Mouse (Mus musculus) liver (tissue): Measurements from ENCODE around the gene Elovl6.

Experiments used
- DNase-seq: peaks from one replicate; pipeline ENCODE4 v3.0.0-alpha.2; 2020; ENCODE audit warnings: mixed read lengths

The Elovl6 gene

DNA sequence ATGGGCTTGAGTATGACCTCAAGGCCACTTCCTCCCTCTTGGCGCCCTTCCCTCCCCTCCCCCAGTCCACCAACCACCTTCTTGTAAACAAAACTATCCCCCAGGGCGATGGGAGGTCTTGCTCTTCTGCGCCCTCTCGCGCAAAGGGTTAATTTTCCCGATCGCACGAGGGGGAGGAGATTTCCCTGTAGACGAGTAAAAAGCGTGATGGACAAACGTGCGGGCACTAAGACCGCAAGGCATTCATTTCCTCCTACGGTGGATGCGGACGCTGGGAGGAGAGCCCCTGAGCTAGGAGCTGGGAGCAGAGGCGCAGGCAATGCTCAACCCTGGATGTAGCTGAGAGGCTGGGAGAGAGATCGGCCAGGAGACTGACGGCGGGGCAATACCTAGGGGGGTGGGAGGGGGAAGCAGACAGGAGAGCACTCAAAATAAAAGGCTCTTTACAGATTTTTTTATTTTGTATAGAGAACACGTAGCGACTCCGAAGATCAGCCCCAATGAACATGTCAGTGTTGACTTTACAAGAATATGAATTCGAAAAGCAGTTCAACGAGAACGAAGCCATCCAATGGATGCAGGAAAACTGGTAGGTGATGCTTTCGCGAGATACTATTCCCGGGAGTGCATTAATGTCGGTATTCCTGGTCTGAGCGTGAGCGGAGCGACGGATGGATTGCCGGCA, at the start of gene Elovl6:
Gene Elovl6 (plus strand): TSS at position 176 of the 685 bp plus-strand sequence.
- peak; percentile 70 for DNase-seq

DNA sequence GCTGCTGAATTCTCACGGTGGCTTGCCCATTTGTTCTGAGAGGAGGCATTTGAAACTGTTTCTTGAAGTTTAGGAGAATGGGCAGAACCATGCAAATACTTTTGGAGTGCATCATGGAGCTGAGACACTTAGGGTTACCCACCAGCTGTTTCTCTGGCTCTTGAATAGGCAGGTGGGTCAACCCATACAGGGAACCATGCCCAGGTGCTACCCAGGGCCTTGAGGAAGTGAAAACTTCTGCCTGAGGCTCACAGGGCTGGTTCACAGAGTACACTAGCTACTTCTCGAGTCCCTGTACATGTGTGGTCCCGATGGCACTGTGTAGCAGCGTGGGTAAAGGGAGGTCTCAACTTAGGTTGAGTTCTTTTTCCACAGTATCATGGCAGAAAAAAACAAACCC, 43.4 kb upstream of the Elovl6 start:
- DNase-seq, result no peak

DNA sequence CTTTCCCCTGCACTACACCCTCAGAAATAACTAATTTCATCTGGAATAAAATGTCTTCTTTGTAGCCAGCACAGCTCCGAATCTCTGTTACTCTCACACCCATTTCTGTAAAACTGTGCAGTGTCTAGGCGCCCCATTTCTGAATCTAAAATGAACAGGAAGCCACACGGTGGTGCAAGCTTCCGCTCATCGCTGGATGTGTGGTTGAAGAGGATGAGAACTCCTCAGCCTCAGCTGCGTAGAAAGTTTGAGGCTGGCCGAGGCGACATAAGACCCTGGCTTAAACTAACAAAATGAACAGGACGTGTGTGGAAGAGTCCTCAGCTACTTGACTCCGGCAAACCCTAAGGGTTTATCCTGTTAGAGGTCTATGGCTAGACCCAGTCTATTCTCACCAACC, 38.0 kb upstream of the Elovl6 start:
- DNase-seq, result peak; percentile 14

DNA sequence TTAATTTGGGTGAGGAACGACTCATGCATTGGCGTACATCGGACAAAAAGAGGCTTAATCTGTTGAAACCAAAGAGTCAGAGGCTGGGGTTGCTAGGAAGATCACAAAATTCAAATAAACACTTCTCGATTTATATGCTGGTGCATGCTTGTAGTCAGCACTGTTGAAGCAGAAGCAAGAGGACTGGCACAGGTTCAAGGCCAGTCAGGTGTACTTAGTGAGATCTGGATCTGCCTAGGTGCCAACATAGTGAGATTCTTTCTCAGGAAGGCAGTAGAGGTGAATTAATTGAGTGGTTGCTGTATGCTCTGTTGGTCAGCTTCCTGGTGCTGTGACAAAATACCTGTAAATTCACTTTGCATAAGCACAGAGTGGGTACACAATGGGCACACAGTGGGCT, 37.4 kb upstream of the Elovl6 start:
- no peak for DNase-seq

DNA sequence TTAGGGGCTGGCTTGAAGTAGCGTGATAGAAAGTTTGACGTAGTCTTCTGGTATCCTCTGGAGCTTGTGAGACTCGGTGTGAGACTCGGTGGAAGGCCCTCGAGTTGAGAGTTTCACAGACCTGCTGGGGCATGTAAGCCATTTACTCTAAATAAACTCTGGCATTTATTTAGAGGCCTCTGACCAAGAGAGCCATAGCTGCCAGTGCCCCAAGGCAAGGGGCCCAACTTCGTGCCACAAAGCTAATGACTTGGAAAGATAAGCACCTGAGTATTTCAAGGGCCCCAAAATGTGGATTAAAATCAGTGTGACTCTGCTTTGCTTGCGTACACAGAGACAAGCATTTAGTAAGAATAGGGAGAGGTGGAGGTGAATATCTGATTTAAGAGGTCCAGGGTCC, 28.4 kb upstream of the Elovl6 start:
- DNase-seq, result no peak

DNA sequence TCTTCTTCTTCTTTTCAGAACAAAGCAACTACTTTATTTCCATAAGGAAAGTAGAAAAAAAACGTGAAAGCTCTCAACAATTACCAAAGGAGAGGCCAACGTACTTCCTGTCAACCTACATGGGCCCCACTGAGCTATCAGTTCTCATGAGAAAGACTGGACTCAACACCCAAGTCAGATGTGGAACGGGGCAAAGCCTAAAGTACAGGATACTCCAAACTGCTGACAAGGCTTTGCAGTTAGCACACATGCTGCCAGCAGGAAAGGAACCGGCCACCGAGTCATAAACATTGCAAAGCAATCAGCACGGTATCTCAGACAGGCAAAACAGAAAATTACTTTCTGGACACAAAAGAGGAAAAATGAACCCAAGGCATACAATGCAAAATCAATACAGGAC, 27.2 kb upstream of the Elovl6 start:
- DNase-seq, result no peak

DNA sequence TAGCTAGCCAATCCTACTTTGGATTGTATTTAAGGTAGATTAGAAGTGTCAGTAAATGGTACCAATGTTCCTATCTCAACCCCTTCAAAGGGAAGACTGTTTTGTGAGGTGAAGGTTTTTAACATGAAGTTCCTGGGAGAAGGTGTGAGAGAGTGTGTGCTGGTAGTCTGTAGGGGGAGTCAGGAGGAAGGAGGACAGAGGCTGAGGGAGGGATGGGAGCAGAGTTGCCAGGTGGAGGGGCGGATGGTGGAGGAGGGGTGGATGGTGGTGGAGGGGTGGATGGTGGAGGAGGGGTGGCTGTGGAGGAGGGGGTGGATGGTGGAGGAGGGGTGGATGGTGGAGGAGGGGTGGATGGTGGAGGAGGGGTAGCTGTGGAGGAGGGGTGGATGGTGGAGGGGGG, 24.4 kb upstream of the Elovl6 start:
- no peak for DNase-seq

DNA sequence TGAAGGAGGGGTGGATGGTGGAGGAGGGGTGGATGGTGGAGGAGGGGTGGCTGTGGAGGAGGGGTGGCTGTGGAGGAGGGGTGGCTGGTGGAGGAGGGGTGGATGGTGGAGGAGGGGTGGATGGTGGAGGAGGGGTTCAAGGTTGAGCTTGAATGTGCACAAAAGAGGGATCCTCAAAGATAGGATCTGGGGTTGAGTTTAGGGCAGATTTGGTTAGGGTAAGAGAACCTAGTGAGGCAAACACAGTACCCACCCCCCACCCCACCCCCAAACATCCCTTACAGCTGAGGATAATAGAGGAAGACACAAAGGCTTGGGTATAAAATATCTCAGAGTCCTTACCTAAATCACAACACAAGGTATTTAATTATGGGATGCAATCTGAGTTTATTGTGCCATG, 23.6 kb upstream of the Elovl6 start:
- no peak for DNase-seq

DNA sequence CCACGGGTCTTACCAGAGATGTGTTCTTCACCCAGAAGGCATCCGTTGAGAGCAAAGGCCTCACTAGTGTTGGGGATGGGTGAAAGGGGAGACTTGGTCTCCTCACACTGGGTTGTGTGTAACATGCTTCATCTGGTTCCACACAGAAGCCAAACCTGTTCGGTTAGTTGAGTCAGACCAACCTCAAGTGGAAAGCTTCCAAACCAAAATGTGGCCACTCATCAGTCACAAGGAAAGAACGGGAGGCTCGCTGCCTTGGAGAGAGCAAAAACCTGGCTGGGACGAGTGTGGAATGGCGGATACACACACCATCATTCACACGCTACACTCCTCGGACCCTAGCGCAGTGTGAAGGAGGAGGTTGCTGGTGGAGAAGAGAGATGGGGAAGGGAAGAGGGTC, 22.4 kb upstream of the Elovl6 start:
- DNase-seq, result no peak

DNA sequence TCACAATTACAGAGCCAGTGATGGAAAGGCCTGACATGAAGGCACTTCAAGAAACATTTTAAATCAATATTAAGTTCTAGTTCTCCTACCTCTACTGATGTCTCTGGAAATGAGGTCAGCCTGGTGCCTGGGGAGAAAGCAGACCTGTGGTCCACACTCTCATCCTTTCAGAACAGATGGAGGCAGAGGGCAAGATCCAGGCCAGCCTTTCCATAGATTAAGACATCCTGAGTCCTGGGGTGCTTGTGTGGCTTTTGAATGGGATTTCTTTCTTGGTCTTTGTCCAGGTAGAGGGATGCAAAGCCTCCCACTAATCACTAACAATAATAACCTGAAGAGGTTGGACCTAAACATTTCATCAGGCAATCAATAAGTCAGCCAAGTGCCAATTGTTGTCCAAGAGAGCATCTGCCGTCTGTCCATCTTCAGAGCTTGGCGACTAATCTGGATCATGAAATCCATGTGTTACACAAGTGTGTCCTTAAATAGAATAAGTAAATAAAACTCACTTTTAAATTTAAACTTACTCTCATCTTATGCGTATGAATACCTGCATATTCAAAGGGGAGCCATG, 16.2 kb upstream of the Elovl6 start:
- DNase-seq, result no peak

DNA sequence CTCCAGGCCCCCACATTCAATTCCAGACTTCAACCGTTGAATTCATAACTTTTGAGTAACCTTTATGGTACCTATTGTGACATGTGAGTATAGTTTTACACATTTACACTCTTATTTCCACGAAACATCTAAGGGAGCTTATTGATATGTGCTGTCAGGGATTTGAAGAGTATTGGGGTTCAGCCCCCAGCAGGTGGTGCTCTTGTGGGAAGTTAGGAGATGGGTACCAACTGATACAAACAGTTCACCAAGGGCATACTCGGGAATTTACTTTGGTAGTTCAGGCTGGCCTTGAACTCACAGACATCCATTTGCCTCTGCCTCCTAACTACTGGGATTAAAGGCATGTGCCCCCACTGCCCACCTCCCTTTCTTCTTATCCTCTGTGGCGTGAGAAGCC, 11.7 kb upstream of the Elovl6 start:
- DNase-seq, result no peak

DNA sequence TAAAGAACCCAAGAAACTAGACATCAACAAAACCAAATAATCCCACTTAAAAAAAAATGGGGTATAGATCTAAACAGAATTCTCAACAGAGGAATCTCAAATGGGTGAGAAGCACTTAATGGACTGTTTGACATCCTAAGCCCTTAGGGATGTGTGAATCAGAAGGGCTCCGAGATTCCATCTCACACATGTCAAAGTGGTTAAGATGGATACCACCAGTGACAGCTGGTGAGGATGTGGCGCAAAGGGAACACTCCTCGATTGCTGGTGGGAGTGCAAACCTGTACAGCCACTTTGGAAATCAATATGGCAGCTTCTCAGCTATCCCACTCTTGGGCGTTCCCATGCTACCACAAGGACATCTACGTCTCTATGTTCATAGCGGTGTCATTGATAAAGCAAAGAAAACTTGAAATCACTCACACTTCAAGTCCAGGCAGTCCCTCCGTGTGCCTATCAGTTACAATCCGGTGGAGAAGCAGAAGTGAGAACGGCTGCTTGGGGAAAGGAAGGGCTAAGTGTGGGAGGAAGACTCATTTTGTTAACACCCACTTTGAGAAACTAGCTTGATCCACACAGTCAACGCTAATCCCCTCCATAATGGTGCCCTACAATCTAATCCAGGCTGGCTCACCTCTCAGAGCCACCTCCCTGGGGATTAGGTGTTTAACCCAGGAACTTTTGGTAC, 8.6 kb upstream of the Elovl6 start:
- DNase-seq, result no peak

DNA sequence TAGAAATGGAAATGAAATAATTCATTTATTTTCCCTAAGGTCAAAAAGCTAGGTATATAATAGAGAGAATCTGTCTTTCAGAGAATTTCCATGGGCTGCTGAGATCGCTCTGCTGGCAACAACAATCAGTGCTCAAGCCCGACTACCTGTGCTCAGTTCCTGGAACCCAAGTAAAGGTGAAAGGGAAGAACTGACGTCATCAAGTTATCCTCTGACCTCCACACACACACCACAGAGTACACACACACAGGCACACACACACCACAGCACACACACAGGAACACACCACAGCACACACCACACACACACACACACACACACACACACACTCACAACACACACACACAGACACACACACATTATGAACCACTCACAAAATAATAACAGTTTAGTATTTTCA, 5.1 kb upstream of the Elovl6 start:
- no peak for DNase-seq

DNA sequence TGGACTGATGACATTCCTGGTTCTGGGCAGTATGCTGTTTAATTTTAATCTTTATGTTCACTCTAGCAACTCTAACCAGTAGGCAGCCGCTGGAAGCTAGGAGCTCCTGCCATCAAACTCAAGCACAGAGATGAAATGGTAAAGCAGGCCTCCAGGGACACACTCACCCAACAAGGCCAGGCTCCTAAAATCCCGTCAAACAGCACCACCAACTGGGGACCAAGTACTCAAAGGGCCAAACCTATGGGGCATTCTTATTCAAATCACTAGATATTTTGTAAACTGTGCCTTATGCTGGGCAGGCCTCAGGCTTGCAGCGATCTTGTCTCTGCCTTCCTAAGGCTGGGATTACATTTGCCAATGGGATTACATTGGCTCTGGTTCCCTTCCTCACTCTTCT, 2.8 kb upstream of the Elovl6 start:
- DNase-seq, result no peak

DNA sequence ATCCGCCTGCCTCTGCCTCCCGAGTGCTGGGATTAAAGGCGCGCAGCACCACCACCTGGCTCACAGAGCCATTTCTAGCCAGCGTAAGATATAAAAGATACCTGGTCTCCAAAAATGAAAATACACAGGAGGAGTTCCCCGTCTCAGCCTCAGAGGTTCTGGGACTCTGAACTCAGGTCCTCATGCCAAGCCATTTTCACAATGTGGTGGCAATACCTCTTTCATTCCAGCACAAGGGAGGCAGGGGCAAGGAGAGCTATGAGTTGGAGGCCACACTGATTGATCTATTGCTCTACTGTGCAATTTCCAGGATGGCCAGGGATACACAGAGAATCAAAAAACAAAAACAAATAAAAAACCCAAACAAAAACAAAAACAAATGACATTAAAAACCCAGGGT, 1.7 kb upstream of the Elovl6 start:
- no peak for DNase-seq

DNA sequence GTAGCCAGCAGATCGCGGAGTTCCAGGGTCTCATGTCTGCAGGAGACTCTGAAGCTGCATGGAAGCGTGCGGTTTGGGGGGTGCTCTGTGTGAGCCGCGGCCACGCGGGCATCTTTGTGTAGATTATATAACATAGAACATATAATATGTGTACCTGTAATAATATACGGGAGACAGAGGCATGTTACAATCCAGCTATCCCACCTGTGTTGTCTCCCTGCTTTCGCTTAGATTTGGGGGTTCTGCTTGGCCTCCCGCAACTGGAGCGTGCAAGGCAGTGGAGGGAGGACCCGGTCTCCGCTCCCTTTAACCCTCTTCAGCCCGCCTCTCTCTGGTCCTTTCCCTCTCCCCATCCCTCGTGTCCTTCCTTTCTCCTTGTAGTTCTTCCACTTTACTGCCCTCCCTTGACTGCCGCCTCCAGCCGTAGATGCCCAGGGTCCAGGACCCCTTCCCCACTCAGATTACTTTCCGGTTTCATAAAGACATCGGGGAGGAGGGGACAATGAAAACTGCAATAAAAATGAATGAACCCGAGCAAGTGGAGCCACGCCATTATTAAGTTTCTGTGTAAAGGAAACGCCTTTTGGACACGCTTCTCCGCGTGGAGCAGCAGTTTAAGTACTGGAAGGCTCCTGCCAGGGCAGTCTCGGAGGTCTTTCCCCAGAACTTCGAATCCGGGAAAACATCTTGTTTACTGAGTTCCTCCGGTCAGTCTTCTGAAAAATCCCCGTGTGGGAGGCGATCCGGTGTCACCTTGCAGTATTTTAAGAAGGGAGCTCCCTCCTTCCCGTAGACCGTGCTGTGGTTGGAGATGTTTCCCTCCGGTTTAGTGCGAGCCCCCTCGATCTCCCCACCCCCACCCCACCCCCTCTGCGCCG, 949 bp downstream of the Elovl6 start:
- DNase-seq, result peak; percentile 46

DNA sequence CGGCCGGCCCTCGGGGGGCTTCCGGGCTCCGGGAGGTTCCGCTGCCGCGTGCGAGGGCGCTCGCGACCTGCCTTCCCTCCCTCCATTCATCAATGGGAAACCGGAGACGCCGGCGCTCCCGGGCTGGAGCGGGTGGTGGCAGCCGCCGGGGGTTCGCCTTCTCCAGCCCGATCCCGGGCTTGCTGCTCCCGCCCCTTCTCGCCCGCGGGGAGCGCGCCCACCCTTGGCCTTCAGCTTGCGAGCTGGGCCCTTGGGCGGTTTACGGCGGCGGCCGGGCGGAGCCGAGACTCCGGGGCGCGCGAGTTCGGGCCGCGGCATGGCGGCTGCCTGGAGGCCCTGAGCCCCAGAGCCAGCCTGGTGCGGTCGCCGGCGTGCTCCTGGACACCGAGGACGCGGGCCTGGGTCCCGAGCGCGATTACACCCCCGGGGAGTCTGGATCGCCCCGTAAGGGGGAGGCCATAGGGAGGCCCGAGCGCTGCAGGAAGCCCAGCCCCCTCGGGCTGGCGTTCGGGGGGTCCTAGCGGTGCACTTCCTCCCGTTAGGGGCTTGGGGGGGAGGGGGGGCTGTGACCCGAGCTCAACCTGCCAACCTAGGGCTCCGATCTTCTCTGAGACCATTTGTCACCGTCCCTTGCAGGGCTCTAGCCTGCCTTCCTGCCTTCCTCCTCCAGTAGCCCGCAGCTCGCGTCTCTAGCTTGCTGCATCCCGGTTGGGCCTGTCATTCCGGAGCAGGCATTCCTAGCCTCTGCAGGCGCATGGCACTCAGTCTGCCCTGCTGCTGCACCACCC, 1.8 kb downstream of the Elovl6 start:
- DNase-seq, result peak; percentile 72

DNA sequence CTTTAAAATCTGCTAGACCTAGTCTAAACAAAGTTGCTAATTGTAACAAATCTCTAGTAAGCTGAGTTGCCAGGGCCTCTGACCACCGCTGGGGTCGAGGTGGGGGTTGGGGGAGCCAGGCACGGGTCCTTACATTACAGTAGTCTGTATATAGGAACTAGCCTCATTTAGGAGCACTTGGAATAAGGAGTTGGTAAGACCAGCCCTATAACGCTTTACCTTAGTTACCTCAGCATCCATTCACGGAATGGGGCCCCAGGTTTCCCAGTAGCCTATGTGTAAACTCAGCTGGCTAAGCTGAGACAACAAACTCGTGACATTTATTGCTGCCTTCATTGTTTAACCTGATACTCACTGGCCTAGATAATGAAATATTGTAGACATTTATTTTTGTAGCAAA, 3.3 kb downstream of the Elovl6 start:
- DNase-seq, result no peak

DNA sequence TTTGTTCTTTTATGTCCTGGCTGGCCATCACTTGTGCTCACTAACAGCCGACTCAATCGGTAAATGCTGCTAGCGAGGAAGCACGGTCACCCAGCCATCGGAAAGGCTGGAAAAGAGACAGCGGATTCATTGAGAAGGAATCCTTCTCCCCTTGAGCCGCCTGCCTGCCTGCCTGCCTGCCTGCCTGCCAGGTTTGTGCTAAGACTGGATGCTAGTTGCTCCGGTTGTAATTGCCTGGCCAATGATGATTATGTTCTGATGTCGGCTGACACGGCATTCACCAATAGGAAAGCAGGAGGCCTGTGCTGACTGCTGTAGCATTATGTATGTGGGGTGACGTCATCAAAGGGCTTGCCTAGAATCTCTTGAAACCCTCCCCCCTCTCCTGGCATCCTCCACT, 4.0 kb downstream of the Elovl6 start:
- DNase-seq, result peak; percentile 87

DNA sequence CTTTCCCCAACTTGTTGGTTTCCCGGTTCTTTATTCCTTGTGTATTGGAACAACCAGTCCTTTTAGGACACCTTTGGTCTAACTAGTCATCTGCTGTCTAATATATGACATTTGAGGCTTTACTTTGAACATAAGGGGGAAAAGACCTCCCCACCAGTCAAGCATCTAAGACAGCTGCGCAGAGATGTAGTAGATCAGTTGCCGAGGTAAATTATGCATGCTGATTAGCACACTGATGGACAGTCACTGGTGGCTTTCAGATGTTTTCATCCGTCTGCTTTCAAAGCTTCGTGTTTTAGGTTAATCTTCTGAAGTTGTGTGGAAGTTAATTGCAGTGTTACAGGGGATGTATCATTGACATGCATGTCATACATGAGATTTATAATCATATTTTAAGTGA, 5.8 kb downstream of the Elovl6 start:
- no peak for DNase-seq

DNA sequence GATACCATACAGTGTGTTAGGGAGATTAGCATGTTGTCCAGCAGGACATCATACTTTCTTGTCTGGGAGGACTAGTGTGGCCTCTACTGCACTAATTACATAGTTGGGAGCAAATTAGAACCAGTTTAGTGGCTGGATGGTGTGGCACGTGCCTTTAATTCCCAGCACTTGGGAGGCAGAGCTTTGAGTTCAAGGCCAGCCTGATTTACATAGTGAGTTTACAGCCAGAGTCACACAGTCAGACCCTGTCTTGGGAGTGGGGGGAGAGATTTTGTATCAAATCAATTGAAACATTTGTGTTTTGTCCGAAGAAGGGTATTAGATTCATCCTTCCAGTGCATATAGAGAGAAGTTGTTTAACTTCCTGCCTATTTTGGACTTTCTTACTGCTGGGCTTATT, 8.7 kb downstream of the Elovl6 start:
- no peak for DNase-seq

DNA sequence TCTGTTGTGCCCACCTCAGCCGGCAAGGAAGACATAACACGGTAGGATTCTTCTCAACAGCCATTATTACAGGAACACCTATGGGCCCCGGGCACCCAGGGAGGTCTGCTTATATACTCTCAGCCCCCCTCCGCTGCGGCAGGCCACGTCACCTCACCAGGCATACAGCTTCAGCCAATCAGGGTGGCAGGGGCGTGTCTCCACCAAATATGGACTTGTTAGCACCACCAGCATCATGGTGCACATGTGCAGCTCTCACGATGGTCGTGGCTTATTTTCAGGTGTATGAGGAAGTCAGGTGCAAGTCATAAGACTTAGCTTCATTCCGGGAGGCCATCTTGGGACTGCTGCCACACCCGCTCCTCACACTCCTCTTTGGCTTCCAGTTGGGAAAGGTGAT, 9.3 kb downstream of the Elovl6 start:
- DNase-seq, result no peak

DNA sequence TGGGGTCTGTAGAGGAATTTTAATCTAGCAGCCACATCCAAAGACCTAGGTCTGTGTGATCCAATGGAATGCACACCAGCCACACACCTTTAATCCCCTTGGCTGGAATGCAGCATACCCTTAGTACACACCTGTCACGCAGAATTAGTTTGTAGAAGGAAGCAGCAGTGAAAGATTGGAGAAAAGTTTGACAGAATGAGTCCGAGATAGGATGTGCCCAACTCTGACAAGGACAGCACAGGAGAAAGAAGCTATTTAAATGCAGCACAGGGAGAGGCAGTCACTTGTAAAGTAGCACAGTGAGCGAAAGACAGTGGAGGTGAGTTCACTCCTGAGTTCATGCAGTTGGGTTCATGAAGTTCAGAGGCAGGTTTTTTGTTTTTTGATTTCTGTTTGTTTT, 11.2 kb downstream of the Elovl6 start:
- DNase-seq, result no peak
